Mouse (Mus musculus): ENCODE results near the gene Sp3. TPM values are rescaled to one million over a fixed set of nuclear protein-coding genes. Genes with fewer than 3 reads are reported as not detected.
A peak's percentile ranks its signal among the peaks of the same experiment; 100 is the strongest.
"Not testable (repeated sequence)": the region's sequence is repeated elsewhere in the genome, so short reads cannot be mapped to it uniquely, and the experiment has no call there.

The Sp3 gene
- polyA plus RNA-seq, 1 experiment from 2014 or later = 55.4 TPM

GRCm38 (mm10) chr2:72909046-72909445 is 71.2 kb downstream of the Sp3 start:
- H3K27ac ChIP-seq (replicated peaks) = no peak overlapping the region
- no peak overlapping the region for H3K4me3 ChIP-seq
- H3K4me1 ChIP-seq = peaks cover 27% of the 10 kb centered on the region
- no peaks in the 10 kb centered on the region for H3K9me3 ChIP-seq
- no peaks in the 10 kb centered on the region for H3K36me3 ChIP-seq (replicated peaks)
- no peak for DNase-seq (ENCODE audit: low spot score)
- no peaks in the 10 kb centered on the region for H3K27me3 ChIP-seq (replicated peaks; ENCODE audit: low read depth, poor library complexity, severe bottlenecking)
- 79% methylated on average over 4 of the region's 4 CpGs for WGBS

- H3K9me3 ChIP-seq = no peaks in the 10 kb centered on the region
- H3K4me1 ChIP-seq = peaks cover 27% of the 10 kb centered on the region
- no peaks in the 10 kb centered on the region for H3K36me3 ChIP-seq (replicated peaks)
- no peaks in the 10 kb centered on the region for H3K27me3 ChIP-seq (replicated peaks; ENCODE audit: low read depth, poor library complexity, severe bottlenecking)
- peak overlapping the region; percentile 3 for H3K27ac ChIP-seq (replicated peaks)
- H3K4me3 ChIP-seq = no peak overlapping the region
- no peak for DNase-seq (ENCODE audit: low spot score)
- 84% methylated on average over 20 of the region's 20 CpGs for WGBS
These were observed 71.9 kb downstream of the Sp3 start for GRCm38 (mm10) chr2:72908191-72908910.

GRCm38 (mm10) chr2:72906745-72907144 is 73.5 kb downstream of the Sp3 start:
- H3K4me3 ChIP-seq = no peak overlapping the region
- 27% methylated on average over 8 of the region's 8 CpGs for WGBS
- DNase-seq (ENCODE audit: low spot score) = peak; percentile 70

GRCm38 (mm10) chr2:72902816-72903680 is 77.2 kb downstream of the Sp3 start:
- H3K36me3 ChIP-seq (replicated peaks); H3K27me3 ChIP-seq (replicated peaks; ENCODE audit: low read depth, poor library complexity, severe bottlenecking); H3K4me3 ChIP-seq; H3K27ac ChIP-seq (replicated peaks); H3K9me3 ChIP-seq; DNase-seq (ENCODE audit: low spot score): not testable (repeated sequence)
- H3K4me1 ChIP-seq = peaks cover 17% of the 10 kb centered on the region
- 89% methylated on average over 16 of the region's 16 CpGs for WGBS

More at GRCm38 (mm10) chr2:72906745-72907144, 73.5 kb downstream of the Sp3 start:
- Histone ChIP-seq H3K27ac (replicated peaks) (0 out of 2 replicates have a peak overlapping the region, but pooled peaks have one; percentile 19), H3K27me3 (replicated peaks; ENCODE audit: low read depth, poor library complexity, severe bottlenecking) (no peaks in the 10 kb centered on the region), H3K4me1 (peaks cover 27% of the 10 kb centered on the region), H3K9me3 (no peaks in the 10 kb centered on the region), H3K36me3 (replicated peaks) (no peaks in the 10 kb centered on the region)

- H3K27ac ChIP-seq (replicated peaks) = no peak overlapping the region
- WGBS = 97% methylated on average over 2 of the region's 2 CpGs
- no peaks in the 10 kb centered on the region for H3K36me3 ChIP-seq (replicated peaks)
- H3K4me1 ChIP-seq = no peaks in the 10 kb centered on the region
- no peak overlapping the region for H3K4me3 ChIP-seq
- no peaks in the 10 kb centered on the region for H3K27me3 ChIP-seq (replicated peaks; ENCODE audit: low read depth, poor library complexity, severe bottlenecking)
- DNase-seq (ENCODE audit: low spot score) = no peak
- H3K9me3 ChIP-seq = peaks cover 8% of the 10 kb centered on the region; the same call in 1 of the 2 replicates
These were observed 81.4 kb downstream of the Sp3 start for GRCm38 (mm10) chr2:72898782-72899305.

GRCm38 (mm10) chr2:72898094-72898781 is 82.0 kb downstream of the Sp3 start:
- WGBS = 84% methylated on average over 3 of the region's 3 CpGs

GRCm38 (mm10) chr2:72889806-72890205 is 90.4 kb downstream of the Sp3 start:
- H3K27me3 ChIP-seq (replicated peaks; ENCODE audit: low read depth, poor library complexity, severe bottlenecking) = no peaks in the 10 kb centered on the region
- DNase-seq (ENCODE audit: low spot score) = no peak
- no peaks in the 10 kb centered on the region for H3K36me3 ChIP-seq (replicated peaks)
- no peak overlapping the region for H3K4me3 ChIP-seq
- no peak overlapping the region for H3K27ac ChIP-seq (replicated peaks)
- H3K4me1 ChIP-seq = peaks cover 10% of the 10 kb centered on the region; the same call in 1 of the 2 replicates
- H3K9me3 ChIP-seq = no peaks in the 10 kb centered on the region

More at GRCm38 (mm10) chr2:72898094-72898781, 82.0 kb downstream of the Sp3 start:
- Histone ChIP-seq H3K9me3 (peaks cover 8% of the 10 kb centered on the region; the same call in 1 of the 2 replicates), H3K36me3 (replicated peaks) (no peaks in the 10 kb centered on the region), H3K27me3 (replicated peaks; ENCODE audit: low read depth, poor library complexity, severe bottlenecking) (no peaks in the 10 kb centered on the region), H3K4me3 (no peak overlapping the region), H3K4me1 (no peaks in the 10 kb centered on the region), H3K27ac (replicated peaks) (no peak overlapping the region)
- DNase-seq (ENCODE audit: low spot score) = no peak

Small RNAs within 50 kb of the gene (microRNA-seq; reads per million reads assigned to microRNA genes)
- not detected for gene Gm25960

Other genes with a start within 250 kb of the Sp3 start
- gene Gm11084, start 6.3 kb upstream of the Sp3 start, polyA plus RNA-seq (2016; fragmentation: Nextera tagmentation; extraction: Ambion mirVana) = not detected in 2 replicates
- gene Ola1, start 238.5 kb upstream of the Sp3 start, polyA plus RNA-seq (2016; fragmentation: Nextera tagmentation; extraction: Ambion mirVana) = 100 and 101 TPM in 2 replicates

All from embryonic facial prominence, embryonic 10.5 days (tissue).